Mouse (Mus musculus): ENCODE measurements around the gene Slc35e3. TPM values are rescaled to one million over a fixed set of nuclear protein-coding genes. Genes with fewer than 3 reads are reported as not detected.
"Not testable (repeated sequence)": the region's sequence is repeated elsewhere in the genome, so short reads cannot be mapped to it uniquely, and the experiment has no call there.

Slc35e3 gene
- polyA plus RNA-seq, 1 experiment, result 11.8 TPM

- Histone ChIP-seq H3K4me3 (ENCODE audit: insufficient read depth, low read depth, low read length) (no peak overlapping the region), H3K4me1 (ENCODE audit: control insufficient read depth, insufficient read depth, insufficient read length, low read length) (0 out of 2 replicates have a peak, but pooled peaks cover 2% of the 10 kb centered on the region), H3K27ac (replicated peaks; ENCODE audit: low read depth, low read length) (no peak overlapping the region)
Measured at GRCm38 (mm10) chr10:117713466-117713865, 32.7 kb downstream of the Slc35e3 start.

GRCm38 (mm10) chr10:117712871-117713270 lies 33.3 kb downstream of the Slc35e3 start:
- no peak overlapping the region for H3K4me3 ChIP-seq (ENCODE audit: insufficient read depth, low read depth, low read length)
- H3K4me1 ChIP-seq (ENCODE audit: control insufficient read depth, insufficient read depth, insufficient read length, low read length), result 0 out of 2 replicates have a peak, but pooled peaks cover 2% of the 10 kb centered on the region

GRCm38 (mm10) chr10:117712191-117712754 lies 33.9 kb downstream of the Slc35e3 start:
- Histone ChIP-seq H3K4me1 (ENCODE audit: control insufficient read depth, insufficient read depth, insufficient read length, low read length) (0 out of 2 replicates have a peak, but pooled peaks cover 2% of the 10 kb centered on the region), H3K27ac (replicated peaks; ENCODE audit: low read depth, low read length) (no peak overlapping the region), H3K4me3 (ENCODE audit: insufficient read depth, low read depth, low read length) (no peak overlapping the region)

More at GRCm38 (mm10) chr10:117712871-117713270, 33.3 kb downstream of the Slc35e3 start:
- no peak overlapping the region for H3K27ac ChIP-seq (replicated peaks; ENCODE audit: low read depth, low read length)

- Histone ChIP-seq H3K4me3 (ENCODE audit: insufficient read depth, low read depth, low read length) (no peak overlapping the region; the same call in none of the 2 replicates), H3K4me1 (ENCODE audit: control insufficient read depth, insufficient read depth, insufficient read length, low read length) (0 out of 2 replicates have a peak, but pooled peaks cover 4% of the 10 kb centered on the region), H3K27ac (replicated peaks; ENCODE audit: low read depth, low read length) (0 out of 2 replicates have a peak overlapping the region, but pooled peaks have one; percentile 12)
Measured at GRCm38 (mm10) chr10:117711408-117711807, 34.8 kb downstream of the Slc35e3 start.

- Histone ChIP-seq H3K4me1 (ENCODE audit: control insufficient read depth, insufficient read depth, insufficient read length, low read length) (0 out of 2 replicates have a peak, but pooled peaks cover 4% of the 10 kb centered on the region), H3K27ac (replicated peaks; ENCODE audit: low read depth, low read length) (peak within 1 kb of the TSS; percentile 93), H3K4me3 (ENCODE audit: insufficient read depth, low read depth, low read length) (peak within 1 kb of the TSS; percentile 93)
Measured at GRCm38 (mm10) chr10:117710604-117711141, 35.5 kb downstream of the Slc35e3 start, which contains the start of gene Mdm2. Gene Mdm2, minus strand, starts transcription at chr10:117710758.

GRCm38 (mm10) chr10:117709930-117710603 lies 36.1 kb downstream of the Slc35e3 start:
- peak overlapping the region; percentile 93 for H3K4me3 ChIP-seq (ENCODE audit: insufficient read depth, low read depth, low read length)
- H3K27ac ChIP-seq (replicated peaks; ENCODE audit: low read depth, low read length), result peak overlapping the region; percentile 93
- H3K4me1 ChIP-seq (ENCODE audit: control insufficient read depth, insufficient read depth, insufficient read length, low read length), result 0 out of 2 replicates have a peak, but pooled peaks cover 4% of the 10 kb centered on the region

- Histone ChIP-seq H3K4me3 (ENCODE audit: insufficient read depth, low read depth, low read length) (peak overlapping the region; percentile 93), H3K27ac (replicated peaks; ENCODE audit: low read depth, low read length) (peak overlapping the region; percentile 80), H3K4me1 (ENCODE audit: control insufficient read depth, insufficient read depth, insufficient read length, low read length) (0 out of 2 replicates have a peak, but pooled peaks cover 4% of the 10 kb centered on the region)
Measured at GRCm38 (mm10) chr10:117709326-117709830, 36.8 kb downstream of the Slc35e3 start.

GRCm38 (mm10) chr10:117708856-117709255 lies 37.3 kb downstream of the Slc35e3 start:
- no peak overlapping the region for H3K27ac ChIP-seq (replicated peaks; ENCODE audit: low read depth, low read length)
- 0 out of 2 replicates have a peak, but pooled peaks cover 4% of the 10 kb centered on the region for H3K4me1 ChIP-seq (ENCODE audit: control insufficient read depth, insufficient read depth, insufficient read length, low read length)
- H3K4me3 ChIP-seq (ENCODE audit: insufficient read depth, low read depth, low read length), result peak overlapping the region; percentile 17; the same call in 1 of the 2 replicates

GRCm38 (mm10) chr10:117708376-117708775 lies 37.8 kb downstream of the Slc35e3 start:
- H3K27ac ChIP-seq (replicated peaks; ENCODE audit: low read depth, low read length), result no peak overlapping the region
- 0 out of 2 replicates have a peak, but pooled peaks cover 4% of the 10 kb centered on the region for H3K4me1 ChIP-seq (ENCODE audit: control insufficient read depth, insufficient read depth, insufficient read length, low read length)
- H3K4me3 ChIP-seq (ENCODE audit: insufficient read depth, low read depth, low read length), result no peak overlapping the region

- Histone ChIP-seq H3K27ac (replicated peaks; ENCODE audit: low read depth, low read length) (no peak overlapping the region), H3K4me3 (ENCODE audit: insufficient read depth, low read depth, low read length) (no peak overlapping the region), H3K4me1 (ENCODE audit: control insufficient read depth, insufficient read depth, insufficient read length, low read length) (0 out of 2 replicates have a peak, but pooled peaks cover 4% of the 10 kb centered on the region)
Measured at GRCm38 (mm10) chr10:117707114-117707838, 38.9 kb downstream of the Slc35e3 start.

- no peak overlapping the region for H3K27ac ChIP-seq (replicated peaks; ENCODE audit: low read depth, low read length)
- H3K4me1 ChIP-seq (ENCODE audit: control insufficient read depth, insufficient read depth, insufficient read length, low read length), result 0 out of 2 replicates have a peak, but pooled peaks cover 4% of the 10 kb centered on the region
- H3K4me3 ChIP-seq (ENCODE audit: insufficient read depth, low read depth, low read length), result no peak overlapping the region
Measured at GRCm38 (mm10) chr10:117706440-117706839, 39.7 kb downstream of the Slc35e3 start.

- Histone ChIP-seq H3K27ac (replicated peaks; ENCODE audit: low read depth, low read length) (no peak overlapping the region), H3K4me3 (ENCODE audit: insufficient read depth, low read depth, low read length) (no peak overlapping the region), H3K4me1 (ENCODE audit: control insufficient read depth, insufficient read depth, insufficient read length, low read length) (0 out of 2 replicates have a peak, but pooled peaks cover 4% of the 10 kb centered on the region)
Measured at GRCm38 (mm10) chr10:117705806-117706205, 40.4 kb downstream of the Slc35e3 start.

GRCm38 (mm10) chr10:117704964-117705335 lies 41.2 kb downstream of the Slc35e3 start:
- Histone ChIP-seq H3K4me1 (ENCODE audit: control insufficient read depth, insufficient read depth, insufficient read length, low read length) (0 out of 2 replicates have a peak, but pooled peaks cover 4% of the 10 kb centered on the region), H3K27ac (replicated peaks; ENCODE audit: low read depth, low read length) (no peak overlapping the region), H3K4me3 (ENCODE audit: insufficient read depth, low read depth, low read length) (no peak overlapping the region)

- not testable (repeated sequence) for H3K4me3 ChIP-seq (ENCODE audit: insufficient read depth, low read depth, low read length); H3K27ac ChIP-seq (replicated peaks; ENCODE audit: low read depth, low read length)
Measured at GRCm38 (mm10) chr10:117704314-117704963, 41.7 kb downstream of the Slc35e3 start.

More at GRCm38 (mm10) chr10:117704314-117704963, 41.7 kb downstream of the Slc35e3 start:
- H3K4me1 ChIP-seq (ENCODE audit: control insufficient read depth, insufficient read depth, insufficient read length, low read length), result not testable (repeated sequence)
